Mouse (Mus musculus) midbrain, embryonic 12.5 days (tissue): ENCODE measurements around the gene P2ry13. TPM values are rescaled to one million over a fixed set of nuclear protein-coding genes. Genes with fewer than 3 reads are reported as not detected.

Source experiments
- ATAC-seq: fragments of 200-750 bp; cut with Nextera tagmentation; 2 replicates; pipeline ENCODE4 v1.8.0; 2017; ENCODE audit warnings: low read depth, moderate TSS enrichment, moderate library complexity; ENCODE audit not compliant: low FRiP score
- H3K27ac ChIP-seq: fragments of 300-500 bp; sonication (generic); replicated peaks from 2 replicates; pipeline ENCODE4 v1.5.1; 2016; ENCODE audit warnings: mild to moderate bottlenecking
- H3K27me3 ChIP-seq: fragments of 300-500 bp; sonication (generic); 2 replicates; pipeline ENCODE4 v1.6.1; 2016; ENCODE audit warnings: mild to moderate bottlenecking
- H3K36me3 ChIP-seq: fragments of 300-500 bp; sonication (generic); 2 replicates; pipeline ENCODE4 v1.6.1; 2016
- H3K4me1 ChIP-seq: fragments of 300-500 bp; sonication (generic); 2 replicates; pipeline ENCODE4 v1.6.1; 2016
- H3K4me2 ChIP-seq: fragments of 300-500 bp; sonication (generic); replicated peaks from 2 replicates; pipeline ENCODE4 v1.6.1; 2016; ENCODE audit warnings: mild to moderate bottlenecking, moderate library complexity
- H3K4me3 ChIP-seq: fragments of 300-500 bp; sonication (generic); 2 replicates; pipeline ENCODE4 v1.5.1; 2016; ENCODE audit warnings: mild to moderate bottlenecking
- H3K9ac ChIP-seq: fragments of 300-500 bp; sonication (generic); replicated peaks from 2 replicates; pipeline ENCODE4 v1.6.1; 2016; ENCODE audit warnings: mild to moderate bottlenecking, moderate library complexity
- H3K9me3 ChIP-seq: fragments of 300-500 bp; sonication (generic); 2 replicates; pipeline ENCODE4 v1.6.1; 2016; ENCODE audit warnings: mild to moderate bottlenecking
- WGBS: fragments of 180-500 bp; shearing (Covaris S2); methylation state at CpG from one replicate; pipeline ENCODE4 v1.1.7; 2016; 5-methylcytosine and 5-hydroxymethylcytosine counted together
- polyA plus RNA-seq: library from polyadenylated mRNA; unstranded; fragments of >200 nt; fragmentation: Nextera tagmentation; extraction: Ambion mirVana; gene quantifications from 2 replicates; pipeline ENCODE4 v1.2.1, GENCODE M21; 2016

P2ry13 gene
- polyA plus RNA-seq, 1 experiment from 2014 or later: 0.84 TPM

DNA sequence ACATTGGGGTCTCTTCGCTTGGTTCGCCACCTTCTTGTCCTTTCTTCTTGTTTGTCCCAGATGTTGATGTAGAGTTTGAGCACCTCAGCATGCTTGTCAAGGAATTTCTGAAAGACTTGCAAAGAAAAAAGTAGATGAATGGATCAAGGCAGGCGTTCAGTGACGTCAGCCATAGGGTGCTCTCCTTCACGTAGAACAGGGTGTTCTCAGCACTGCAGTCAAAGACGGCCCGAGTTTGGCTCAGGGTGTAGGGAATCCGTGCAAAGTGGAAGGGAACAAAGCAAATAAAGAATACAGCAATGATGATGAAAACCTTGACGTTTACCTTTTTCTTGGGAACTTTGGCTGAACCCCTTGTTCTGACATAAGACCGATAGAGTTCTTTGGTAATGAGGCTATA, 6.5 kb upstream of the P2ry13 start:
- Histone ChIP-seq H3K27ac (no peak overlapping the region), H3K9me3 (no peaks in the 10 kb centered on the region), H3K36me3 (no peaks in the 10 kb centered on the region), H3K9ac (no peak overlapping the region), H3K27me3 (no peaks in the 10 kb centered on the region), H3K4me1 (no peaks in the 10 kb centered on the region), H3K4me3 (no peak overlapping the region), H3K4me2 (no peak overlapping the region)
- no peak for ATAC-seq
- 95% methylated on average over 10 of the region's 10 CpGs for WGBS

DNA sequence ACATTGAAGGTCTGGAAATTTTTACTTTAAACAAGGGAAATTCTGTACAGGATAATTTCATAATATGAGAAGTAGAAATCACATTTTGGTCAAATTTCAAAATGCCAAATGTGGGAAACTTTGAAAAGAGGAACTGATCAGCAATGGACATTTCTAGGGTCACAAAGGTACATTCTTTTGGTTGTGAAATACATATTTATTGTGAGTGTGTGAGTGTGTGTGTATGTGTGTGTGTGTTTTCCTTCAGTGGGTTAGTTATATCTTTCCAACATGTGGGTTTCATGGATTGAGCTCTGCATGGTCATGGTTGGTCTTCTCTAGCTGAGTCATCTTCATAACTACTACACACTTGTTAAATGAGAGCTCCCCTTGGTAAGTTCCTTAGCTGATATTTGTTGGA, 1.7 kb upstream of the P2ry13 start:
- Histone ChIP-seq H3K9me3 (no peaks in the 10 kb centered on the region), H3K9ac (no peak overlapping the region), H3K4me3 (no peak overlapping the region), H3K27me3 (no peaks in the 10 kb centered on the region), H3K4me2 (no peak overlapping the region), H3K36me3 (no peaks in the 10 kb centered on the region), H3K27ac (no peak overlapping the region), H3K4me1 (no peaks in the 10 kb centered on the region)
- no peak for ATAC-seq

DNA sequence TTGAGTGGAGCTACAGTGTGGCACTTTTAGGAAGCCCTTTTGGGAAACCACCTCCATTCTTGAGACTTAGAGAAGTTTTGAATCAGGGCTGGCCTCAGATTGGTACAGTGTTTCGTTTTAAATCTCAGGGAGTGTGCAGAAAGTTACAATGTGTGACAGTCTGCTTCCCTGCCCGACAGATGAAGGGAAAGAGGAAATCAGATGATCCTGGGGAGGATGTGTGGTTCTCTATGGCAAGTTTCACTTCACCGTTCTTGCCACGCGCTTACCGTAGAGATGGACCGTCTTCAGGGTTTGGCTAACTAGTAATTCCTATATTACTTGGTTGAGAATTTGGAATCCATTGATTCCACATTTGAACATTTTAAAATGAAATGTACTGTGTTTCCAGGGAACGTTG, 1.1 kb upstream of the P2ry13 start:
- Histone ChIP-seq H3K4me2 (no peak overlapping the region), H3K4me1 (no peaks in the 10 kb centered on the region), H3K9ac (no peak overlapping the region), H3K9me3 (no peaks in the 10 kb centered on the region), H3K27ac (no peak overlapping the region), H3K36me3 (no peaks in the 10 kb centered on the region), H3K4me3 (no peak overlapping the region), H3K27me3 (no peaks in the 10 kb centered on the region)
- ATAC-seq: no peak
- 88% methylated on average over 8 of the region's 8 CpGs for WGBS

DNA sequence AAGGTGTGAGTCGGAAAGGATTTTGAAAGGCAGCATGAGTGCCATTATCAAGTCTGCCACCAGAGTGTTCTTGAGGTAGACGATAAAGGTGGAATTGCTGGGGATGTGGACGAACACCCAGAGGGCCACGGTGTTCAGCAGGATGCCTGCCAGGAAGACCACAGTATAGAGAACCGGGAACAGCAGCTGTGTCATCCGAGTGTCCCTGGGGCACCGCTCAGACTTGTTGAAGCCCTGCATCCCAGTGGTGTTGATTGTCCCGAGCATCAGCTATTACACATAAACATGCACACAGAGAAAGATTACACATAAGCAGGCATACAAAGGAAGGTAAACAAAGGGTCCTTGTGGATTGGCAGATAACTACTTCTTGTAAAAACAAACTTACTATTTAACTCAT, 593 bp downstream of the P2ry13 start:
- H3K27ac ChIP-seq: no peak overlapping the region
- H3K27me3 ChIP-seq: no peaks in the 10 kb centered on the region
- no peak overlapping the region for H3K4me2 ChIP-seq
- no peaks in the 10 kb centered on the region for H3K36me3 ChIP-seq
- no peak overlapping the region for H3K4me3 ChIP-seq
- H3K9me3 ChIP-seq: no peaks in the 10 kb centered on the region
- H3K4me1 ChIP-seq: no peaks in the 10 kb centered on the region
- WGBS: 80% methylated on average over 8 of the region's 8 CpGs
- H3K9ac ChIP-seq: no peak overlapping the region
- ATAC-seq: no peak

DNA sequence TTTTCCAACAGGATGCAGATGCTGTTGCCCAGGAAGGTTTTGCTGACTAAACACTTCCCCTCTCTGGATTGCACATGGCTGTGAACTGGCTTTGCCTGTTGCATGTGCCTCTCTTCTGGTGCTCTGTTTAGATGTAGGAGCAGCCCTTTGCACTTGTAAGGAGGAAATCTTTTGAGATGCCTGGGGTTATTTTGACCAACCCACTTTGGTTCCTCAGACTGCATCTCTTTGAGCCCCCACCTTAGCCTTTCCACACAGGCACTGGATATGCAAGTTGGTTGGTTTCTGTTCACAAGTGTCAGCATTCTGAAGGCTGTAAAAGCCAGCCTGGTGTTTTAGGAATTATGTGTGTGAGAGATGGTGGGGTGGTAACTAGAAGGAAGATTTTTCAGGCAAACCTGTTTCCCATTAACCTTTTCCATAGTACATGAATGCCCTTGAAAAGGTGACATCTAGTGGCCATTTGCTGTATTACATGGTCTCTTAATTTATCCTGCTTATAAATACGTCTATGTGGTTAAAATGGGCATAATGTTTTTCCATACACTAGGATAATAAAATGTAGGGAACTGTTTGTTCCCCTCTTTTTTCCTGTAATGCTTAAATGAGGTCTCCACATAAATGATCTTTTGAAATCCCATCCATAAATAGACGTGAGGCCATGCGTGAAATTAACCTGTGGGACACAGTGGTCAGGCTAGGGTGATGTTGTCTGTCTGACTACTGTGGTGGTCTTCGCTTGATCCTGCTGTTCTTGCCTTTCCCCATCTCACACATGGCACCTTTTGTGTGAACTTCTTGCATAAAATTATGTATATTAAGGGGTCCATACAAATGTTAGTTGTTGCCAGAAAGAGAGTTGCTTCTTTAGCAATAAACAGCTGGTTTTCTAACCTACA, 1.8 kb downstream of the P2ry13 start:
- Histone ChIP-seq H3K9me3 (no peaks in the 10 kb centered on the region), H3K27ac (no peak overlapping the region), H3K9ac (no peak overlapping the region), H3K4me3 (no peak overlapping the region), H3K27me3 (no peaks in the 10 kb centered on the region), H3K4me1 (no peaks in the 10 kb centered on the region), H3K4me2 (no peak overlapping the region), H3K36me3 (no peaks in the 10 kb centered on the region)
- ATAC-seq: peak; percentile 58
- 62% methylated on average over 4 of the region's 4 CpGs for WGBS

DNA sequence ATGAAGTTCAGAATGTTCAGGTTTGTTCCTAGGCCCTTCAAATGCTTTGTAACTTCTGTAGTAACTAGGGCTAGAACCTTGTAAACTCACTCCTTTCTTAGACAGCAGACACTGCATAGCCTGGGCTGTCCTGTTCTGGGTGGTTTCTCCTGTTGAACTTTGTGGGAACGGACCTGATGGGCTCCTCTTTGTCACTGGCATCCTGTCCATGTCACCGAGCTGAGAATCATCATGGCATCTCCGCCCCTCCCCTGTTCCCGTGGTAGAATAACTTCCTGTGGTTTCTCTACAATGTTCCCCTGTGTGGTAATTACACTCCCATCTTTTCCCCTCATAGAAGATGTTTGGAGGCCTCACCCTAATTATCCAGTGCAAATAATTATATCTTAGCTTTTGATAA, 4.7 kb downstream of the P2ry13 start:
- 86% methylated on average over 4 of the region's 4 CpGs for WGBS
- H3K4me2 ChIP-seq: no peak overlapping the region
- ATAC-seq: no peak

DNA sequence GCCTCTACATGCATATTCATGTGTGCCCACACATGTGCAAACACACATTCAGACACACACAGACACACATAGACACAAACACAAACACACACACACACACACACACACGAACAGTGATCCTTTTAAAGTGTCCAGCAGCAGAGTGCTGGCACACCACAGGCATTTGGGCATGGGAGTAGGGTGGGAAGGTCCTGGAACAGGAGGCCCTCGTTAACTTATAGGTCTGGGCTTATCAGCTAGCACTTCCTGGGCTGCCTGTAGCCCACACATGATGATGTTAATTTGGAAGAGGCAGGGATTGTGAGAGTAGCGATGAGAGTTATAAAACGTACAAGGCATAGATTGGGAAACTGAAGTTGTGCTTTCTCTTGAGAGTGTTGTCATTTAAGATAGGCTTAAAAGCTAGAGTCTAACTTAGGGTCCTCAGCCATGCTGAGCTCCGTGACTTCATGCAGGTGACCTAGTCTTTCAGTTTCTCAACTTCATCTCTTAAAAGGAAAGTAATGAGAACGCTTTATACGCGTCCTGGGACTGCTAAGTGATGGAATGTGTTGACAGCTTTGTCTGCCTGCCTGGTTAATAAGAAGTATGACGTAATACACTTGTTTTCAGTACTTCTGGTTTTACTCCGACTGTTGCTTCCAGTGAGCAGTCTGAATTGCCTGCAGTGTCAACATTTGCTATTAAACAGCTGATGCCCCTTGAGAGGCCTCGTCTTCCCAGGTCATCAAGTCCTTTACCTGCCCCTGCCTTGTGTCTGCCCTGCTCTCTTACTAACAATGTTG, 5.8 kb downstream of the P2ry13 start:
- no peak overlapping the region for H3K4me3 ChIP-seq
- no peak overlapping the region for H3K27ac ChIP-seq
- no peaks in the 10 kb centered on the region for H3K9me3 ChIP-seq
- no peaks in the 10 kb centered on the region for H3K36me3 ChIP-seq
- ATAC-seq: no peak
- no peak overlapping the region for H3K4me2 ChIP-seq
- no peaks in the 10 kb centered on the region for H3K27me3 ChIP-seq
- 87% methylated on average over 11 of the region's 11 CpGs for WGBS
- no peaks in the 10 kb centered on the region for H3K4me1 ChIP-seq
- no peak overlapping the region for H3K9ac ChIP-seq

More for the DNA sequence above, 4.7 kb downstream of the P2ry13 start:
- H3K27me3 ChIP-seq: no peaks in the 10 kb centered on the region
- no peak overlapping the region for H3K9ac ChIP-seq
- no peaks in the 10 kb centered on the region for H3K9me3 ChIP-seq
- no peaks in the 10 kb centered on the region for H3K4me1 ChIP-seq
- no peak overlapping the region for H3K4me3 ChIP-seq
- H3K36me3 ChIP-seq: no peaks in the 10 kb centered on the region
- no peak overlapping the region for H3K27ac ChIP-seq

DNA sequence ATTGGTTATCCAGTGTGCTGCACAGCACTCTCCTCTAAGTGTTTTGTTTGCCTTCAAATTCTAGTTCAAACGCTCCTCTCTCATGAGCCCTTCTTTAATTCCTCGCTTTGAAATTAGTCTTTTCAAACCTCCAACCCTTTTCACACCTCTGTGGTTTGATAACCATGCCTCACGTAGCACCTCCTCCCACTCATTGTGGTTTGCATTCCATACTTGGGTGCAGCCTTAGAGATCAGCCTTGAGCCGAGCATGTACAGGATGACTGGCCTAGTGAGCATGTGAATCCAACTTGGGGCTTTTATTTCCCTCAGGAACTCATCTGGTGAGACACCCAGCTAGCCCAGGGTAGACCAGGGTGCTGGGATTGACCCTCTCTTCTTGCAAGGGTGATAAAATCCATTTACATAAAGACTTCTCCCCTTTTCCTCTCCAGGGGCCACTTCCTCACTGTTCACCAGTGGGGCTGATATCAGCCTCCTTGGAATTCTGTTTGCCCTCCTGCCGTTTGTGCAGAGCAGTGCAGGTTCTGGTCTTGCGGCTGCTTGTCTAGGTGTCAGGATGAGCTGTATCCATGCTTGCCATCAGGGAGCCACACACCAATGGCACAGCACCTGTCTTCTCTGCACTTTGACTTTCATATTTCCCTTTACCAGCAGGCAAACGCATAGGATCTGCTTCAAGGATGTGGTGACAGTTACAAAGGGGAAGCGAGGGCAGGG, 6.7 kb downstream of the P2ry13 start:
- Histone ChIP-seq H3K4me1 (no peaks in the 10 kb centered on the region), H3K27me3 (no peaks in the 10 kb centered on the region), H3K4me3 (no peak overlapping the region), H3K9ac (no peak overlapping the region), H3K36me3 (no peaks in the 10 kb centered on the region), H3K9me3 (no peaks in the 10 kb centered on the region), H3K4me2 (no peak overlapping the region), H3K27ac (no peak overlapping the region)
- no peak for ATAC-seq
- WGBS: 84% methylated on average over 8 of the region's 8 CpGs

DNA sequence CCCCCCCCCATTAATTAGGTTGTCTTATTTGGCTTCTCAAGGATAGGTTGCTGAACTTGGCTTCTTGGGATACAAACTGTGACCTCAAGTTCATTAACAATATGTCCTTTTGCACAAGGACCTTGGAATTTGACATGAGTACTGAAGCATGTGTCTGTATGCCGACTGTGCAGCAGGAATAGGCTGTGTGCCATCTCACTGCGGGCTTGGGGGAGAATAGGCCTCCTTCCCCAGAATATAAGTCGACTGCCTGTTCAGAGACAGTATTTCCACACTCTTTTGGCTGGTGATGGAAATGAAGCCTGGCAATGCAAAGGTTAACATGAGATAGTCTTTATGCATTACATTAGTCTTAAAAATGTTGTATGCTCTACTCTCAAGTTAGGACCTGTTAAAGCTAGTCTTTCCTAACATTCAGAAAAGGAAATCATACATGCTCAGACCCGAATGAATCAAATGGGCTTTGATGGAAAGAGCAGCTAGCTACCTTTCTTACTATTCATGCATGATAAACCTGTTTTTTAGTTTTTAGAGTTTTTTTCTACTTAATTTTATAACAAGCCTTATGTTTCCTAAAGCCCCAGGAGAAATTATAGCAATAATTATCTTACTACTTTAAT, 13.2 kb downstream of the P2ry13 start:
- 87% methylated on average over 4 of the region's 4 CpGs for WGBS
- Histone ChIP-seq H3K4me2 (no peak overlapping the region), H3K9me3 (no peaks in the 10 kb centered on the region), H3K9ac (no peak overlapping the region), H3K36me3 (no peaks in the 10 kb centered on the region), H3K27me3 (no peaks in the 10 kb centered on the region), H3K27ac (no peak overlapping the region), H3K4me1 (no peaks in the 10 kb centered on the region), H3K4me3 (no peak overlapping the region)
- ATAC-seq: no peak

DNA sequence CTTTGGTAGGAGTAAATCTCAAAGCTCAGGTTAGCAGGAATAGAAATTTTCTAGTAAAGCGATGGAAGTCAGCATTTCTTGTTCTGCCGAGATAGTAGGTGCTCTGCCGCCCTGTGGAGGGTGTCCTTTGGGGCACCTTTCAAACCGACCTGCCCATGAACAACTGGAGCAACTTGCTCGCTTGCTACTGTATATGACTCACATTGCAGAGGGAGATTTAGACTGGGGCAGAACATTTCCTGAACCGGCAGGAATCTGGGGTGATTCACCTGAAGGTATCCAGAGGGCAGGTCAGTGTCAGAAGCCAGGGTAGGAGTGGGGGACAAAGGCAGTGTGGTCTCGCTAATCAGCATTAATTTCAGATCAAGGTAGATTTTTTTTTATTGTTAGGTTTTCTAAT, 15.7 kb downstream of the P2ry13 start, which contains the start of gene Gpr87:
Gpr87 (minus strand) TSS at position 167 of the 400 bp plus-strand sequence.
- Histone ChIP-seq H3K36me3 (no peaks in the 10 kb centered on the region), H3K27ac (no peak within 1 kb of the TSS), H3K4me1 (no peaks in the 10 kb centered on the region), H3K4me2 (no peak within 1 kb of the TSS), H3K9me3 (no peaks in the 10 kb centered on the region), H3K9ac (no peak within 1 kb of the TSS), H3K27me3 (no peaks in the 10 kb centered on the region), H3K4me3 (no peak within 1 kb of the TSS)
- ATAC-seq: no peak
- 85% methylated on average over 7 of the region's 7 CpGs for WGBS

DNA sequence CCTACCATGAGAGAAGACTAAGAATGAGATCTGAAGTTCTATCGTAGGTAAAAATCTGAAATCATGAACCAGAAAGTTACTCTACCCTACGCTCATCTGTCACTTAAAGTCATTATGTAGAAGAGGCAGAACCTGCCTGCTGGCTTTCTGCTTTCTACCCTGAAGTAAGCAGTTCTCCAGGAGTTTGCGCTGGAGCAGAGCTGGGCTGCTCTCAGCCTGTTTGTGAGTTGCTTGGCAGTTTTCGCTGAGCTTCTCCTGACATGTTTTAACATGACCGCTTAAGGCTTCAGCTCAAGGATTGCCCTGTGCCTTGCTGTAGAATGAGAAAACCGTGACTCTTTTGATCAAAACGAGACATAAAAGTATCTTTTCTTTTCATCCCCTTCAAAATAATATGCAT, 16.6 kb downstream of the P2ry13 start:
- no peak overlapping the region for H3K9ac ChIP-seq
- no peak overlapping the region for H3K4me2 ChIP-seq
- ATAC-seq: no peak
- no peak overlapping the region for H3K4me3 ChIP-seq
- no peaks in the 10 kb centered on the region for H3K27me3 ChIP-seq
- no peaks in the 10 kb centered on the region for H3K4me1 ChIP-seq
- H3K36me3 ChIP-seq: no peaks in the 10 kb centered on the region
- WGBS: 92% methylated on average over 7 of the region's 7 CpGs
- no peaks in the 10 kb centered on the region for H3K9me3 ChIP-seq
- no peak overlapping the region for H3K27ac ChIP-seq
